Mouse (Mus musculus) stomach, postnatal 0 days (tissue): ENCODE results near the gene Kdm2a. TPM values are rescaled to one million over a fixed set of nuclear protein-coding genes. Genes with fewer than 3 reads are reported as not detected.

Experiments
- ATAC-seq: fragments of 200-750 bp; cut with Nextera tagmentation; 2 replicates; pipeline ENCODE4 v1.8.0; 2017; ENCODE audit not compliant: low FRiP score, low TSS enrichment
- DNase-seq: peaks from one replicate; pipeline ENCODE4 v3.0.0-alpha.2; 2016; ENCODE audit warnings: low spot score
- H3K27ac ChIP-seq: fragments of 300-500 bp; sonication (generic); replicated peaks from 2 replicates; pipeline ENCODE4 v1.5.1; 2014; ENCODE audit warnings: mild to moderate bottlenecking, control low read depth
- H3K27me3 ChIP-seq: fragments of 300-500 bp; sonication (generic); 2 replicates; pipeline ENCODE4 v1.6.1; 2014; ENCODE audit warnings: low read length; ENCODE audit not compliant: control insufficient read depth, insufficient read depth
- H3K36me3 ChIP-seq: fragments of 300-500 bp; sonication (generic); 2 replicates; pipeline ENCODE4 v1.6.1; 2014; ENCODE audit warnings: low read length, mixed read lengths; ENCODE audit not compliant: control insufficient read depth, insufficient read depth
- H3K4me1 ChIP-seq: fragments of 300-500 bp; sonication (generic); replicated peaks from 2 replicates; pipeline ENCODE4 v1.6.1; 2014; ENCODE audit warnings: antibody characterized with exemption; ENCODE audit not compliant: control insufficient read depth, insufficient read depth
- H3K4me2 ChIP-seq: fragments of 300-500 bp; sonication (generic); replicated peaks from 2 replicates; pipeline ENCODE4 v1.6.1; 2014; ENCODE audit warnings: low read depth, mild to moderate bottlenecking, control low read depth, moderate library complexity
- H3K4me3 ChIP-seq: fragments of 300-500 bp; sonication (generic); 2 replicates; pipeline ENCODE4 v1.5.1; 2014; ENCODE audit warnings: low read depth, low read length, control low read depth
- H3K9ac ChIP-seq: fragments of 300-500 bp; sonication (generic); 2 replicates; pipeline ENCODE4 v1.6.1; 2014; ENCODE audit warnings: mild to moderate bottlenecking, low read length, control low read depth, mixed read lengths
- H3K9me3 ChIP-seq: fragments of 300-500 bp; sonication (generic); 2 replicates; pipeline ENCODE4 v1.6.1; 2016; ENCODE audit warnings: low read length; ENCODE audit not compliant: control insufficient read depth
- CTCF ChIP-seq: IDR thresholded peaks from 2 replicates; pipeline ENCODE4 v1.5.1; 2016; ENCODE audit warnings: antibody characterized with exemption, low read depth, mild to moderate bottlenecking, moderate library complexity
- EP300 ChIP-seq: optimal IDR thresholded peaks from 2 replicates; pipeline ENCODE3; 2016; ENCODE audit warnings: antibody characterized with exemption
- WGBS: fragments of 180-500 bp; shearing (Covaris S2); extraction: QIAGEN DNeasy Blood & Tissue Kit; methylation state at CpG from one replicate; pipeline ENCODE4 v1.1.7; 2014; 5-methylcytosine and 5-hydroxymethylcytosine counted together
- polyA plus RNA-seq: library from polyadenylated mRNA; unstranded; fragments of >200 nt; fragmentation: Nextera tagmentation; extraction: Ambion mirVana; gene quantifications from 2 replicates; pipeline ENCODE4 v1.2.1, GENCODE M21; 2015

The Kdm2a gene
- 12.9 and 15.0 TPM in 2 replicates for polyA plus RNA-seq

GRCm38 (mm10) chr19:4397798-4398629 is at the start of gene Kdm2a:
TSS of gene Kdm2a (minus strand) at chr19:4398285.
- Histone ChIP-seq H3K4me1 (no peaks in the 10 kb centered on the region), H3K27ac (peak within 1 kb of the TSS; percentile 93), H3K4me3 (peak within 1 kb of the TSS; percentile 69), H3K9me3 (no peaks in the 10 kb centered on the region), H3K27me3 (no peaks in the 10 kb centered on the region), H3K4me2 (peak within 1 kb of the TSS; percentile 95), H3K36me3 (no peaks in the 10 kb centered on the region), H3K9ac (peak within 1 kb of the TSS; percentile 86)
- TF ChIP-seq EP300 (no peak), CTCF (no peak)
- 2% methylated on average over 75 of the region's 82 CpGs for WGBS
- ATAC-seq (peak; percentile 24), DNase-seq (peak; percentile 65)

GRCm38 (mm10) chr19:4447445-4447844 is 49.4 kb upstream of the Kdm2a start:
- Histone ChIP-seq H3K4me1 (no peaks in the 10 kb centered on the region), H3K4me3 (no peak overlapping the region), H3K27me3 (no peaks in the 10 kb centered on the region), H3K9me3 (no peaks in the 10 kb centered on the region), H3K36me3 (no peaks in the 10 kb centered on the region), H3K9ac (no peak overlapping the region), H3K4me2 (no peak overlapping the region), H3K27ac (no peak overlapping the region)
- no peak for TF ChIP-seq CTCF
- TF ChIP-seq EP300 = no peak
- DNase-seq (no peak), ATAC-seq (no peak)
- WGBS = 89% methylated on average over 9 of the region's 9 CpGs

- H3K4me1 ChIP-seq = no peaks in the 10 kb centered on the region
- no peak overlapping the region for H3K9ac ChIP-seq
- no peaks in the 10 kb centered on the region for H3K27me3 ChIP-seq
- WGBS = 85% methylated on average over 8 of the region's 8 CpGs
- H3K4me2 ChIP-seq = no peak overlapping the region
- DNase-seq = no peak
- TF ChIP-seq EP300 (no peak), CTCF (no peak)
- H3K4me3 ChIP-seq = no peak overlapping the region
- no peak overlapping the region for H3K27ac ChIP-seq
- no peak for ATAC-seq
- H3K9me3 ChIP-seq = no peaks in the 10 kb centered on the region
- no peaks in the 10 kb centered on the region for H3K36me3 ChIP-seq
Observed at GRCm38 (mm10) chr19:4446661-4447420, 48.8 kb upstream of the Kdm2a start.

GRCm38 (mm10) chr19:4442408-4442807 is 44.3 kb upstream of the Kdm2a start:
- no peak overlapping the region for H3K9ac ChIP-seq
- H3K4me2 ChIP-seq = no peak overlapping the region
- H3K4me1 ChIP-seq = peaks cover 3% of the 10 kb centered on the region; the same call in 1 of the 2 replicates
- peak overlapping the region; percentile 89; the same call in 1 of the 2 replicates for H3K27ac ChIP-seq
- H3K36me3 ChIP-seq = no peaks in the 10 kb centered on the region
- H3K4me3 ChIP-seq = no peak overlapping the region
- no peak for ATAC-seq
- peak; percentile 82 for DNase-seq
- no peaks in the 10 kb centered on the region for H3K27me3 ChIP-seq
- 14% methylated on average over 3 of the region's 3 CpGs for WGBS
- H3K9me3 ChIP-seq = no peaks in the 10 kb centered on the region
- peak; percentile 93 for TF ChIP-seq CTCF
- TF ChIP-seq EP300 = no peak

- ATAC-seq (peak; percentile 67), DNase-seq (peak; percentile 68)
- H3K36me3 ChIP-seq = no peaks in the 10 kb centered on the region
- H3K9me3 ChIP-seq = no peaks in the 10 kb centered on the region
- no peak overlapping the region for H3K4me3 ChIP-seq
- H3K27ac ChIP-seq = peak overlapping the region; percentile 89
- TF ChIP-seq EP300 (no peak), CTCF (no peak)
- peaks cover 3% of the 10 kb centered on the region; the same call in 1 of the 2 replicates for H3K4me1 ChIP-seq
- 23% methylated on average over 10 of the region's 10 CpGs for WGBS
- no peaks in the 10 kb centered on the region for H3K27me3 ChIP-seq
- no peak overlapping the region for H3K4me2 ChIP-seq
- no peak overlapping the region for H3K9ac ChIP-seq
Observed at GRCm38 (mm10) chr19:4441621-4442161, 43.6 kb upstream of the Kdm2a start.
